ENCODE assay signal across 8 mouse cellular contexts in the genomic region with DNA sequence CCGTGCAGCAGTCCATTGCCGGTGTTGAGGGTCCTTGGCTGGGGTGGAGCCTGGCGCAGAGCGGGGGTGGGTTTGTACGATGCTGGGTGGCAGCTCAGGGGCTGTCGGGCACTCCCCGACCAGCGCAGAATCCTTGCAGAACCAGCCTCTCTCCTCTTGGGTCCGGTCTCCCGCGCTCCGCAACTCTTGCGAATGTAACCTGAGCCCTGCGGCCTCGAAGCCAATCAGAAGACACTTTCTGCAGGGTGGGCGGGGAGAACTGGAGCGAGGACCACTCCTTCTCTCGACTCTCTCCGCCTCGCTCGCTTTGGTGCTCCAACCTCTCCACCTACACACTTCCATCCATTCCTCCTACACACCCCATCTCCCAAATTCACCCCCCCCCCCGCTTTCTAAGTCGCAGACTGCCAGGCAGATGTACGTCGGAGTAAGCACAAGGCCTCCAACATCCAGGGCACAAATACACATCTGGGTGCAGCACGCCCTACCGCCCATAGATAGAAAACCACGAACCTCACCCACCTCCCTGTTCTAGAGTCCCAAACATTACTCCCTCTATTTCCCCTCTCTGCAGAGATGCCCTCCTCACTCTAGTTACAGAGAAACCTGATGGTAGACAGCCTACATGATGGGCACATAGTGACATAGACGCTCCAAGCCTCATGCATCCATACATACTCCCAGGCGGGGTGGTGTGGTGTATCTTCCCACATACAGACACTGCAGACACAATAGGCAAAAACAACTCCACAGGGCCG. TPM values are rescaled to one million over a fixed set of nuclear protein-coding genes. Genes with fewer than 3 reads are reported as not detected.
A peak's percentile ranks its signal among the peaks of the same experiment; 100 is the strongest.
DNase-seq lines count a peak whose midpoint lies in the region; ATAC-seq and TF ChIP-seq lines count a peak whose summit lies in the region.

Nrgn (minus strand) TSS at position 369 of the 758 bp plus-strand sequence.

- no peaks in the 10 kb centered on the region for H3K79me2 ChIP-seq in CH12.LX (replicated peaks; ENCODE audit: control insufficient read depth, extremely low read depth, insufficient read depth, poor library complexity, severe bottlenecking)

- peaks cover 6 to 45% of the 10 kb centered on the region in 2 experiments for H3K4me1 ChIP-seq in CH12.LX (ENCODE audit: control insufficient read depth in 1 of 2, insufficient read depth in 2 of 2)
- 0 out of 2 replicates have a peak, but pooled peaks cover 2% of the 10 kb centered on the region for H3K4me1 ChIP-seq in bone marrow macrophage, adult 2 months (ENCODE audit: control insufficient read depth, insufficient read depth, low read length)
- peaks cover 16% of the 10 kb centered on the region for H3K4me1 ChIP-seq in forebrain, embryonic 16.5 days (replicated peaks; ENCODE audit: control insufficient read depth, insufficient read depth, low read length)
- H3K4me1 ChIP-seq in lung, adult 2 months (ENCODE audit: control insufficient read depth, insufficient read depth, low read length) = peaks cover 3% of the 10 kb centered on the region; the same call in 1 of the 2 replicates
- peaks cover 24% of the 10 kb centered on the region for H3K4me1 ChIP-seq in olfactory bulb, adult 2 months (ENCODE audit: control insufficient read depth, insufficient read depth, low read length)

- dilution Hi-C loops in CH12.LX (cut with MboI; ENCODE audit: extremely low pct_ligation_motif_present, extremely low pct_unique_long_range_greater_than_20kb, low sequenced_read_pairs) = no loop called here

- peak within 1 kb of the TSS in 2 of 3 experiments; percentile 22 to 41 for H3K4me3 ChIP-seq in CH12.LX (replicated peaks in 1 of 3; ENCODE audit: low read depth in 2 of 3, low read length in 2 of 3, poor library complexity in 1 of 3)
- peak within 1 kb of the TSS; percentile 34 for H3K4me3 ChIP-seq in bone marrow macrophage, adult 2 months (ENCODE audit: insufficient read depth, low read length)
- H3K4me3 ChIP-seq in forebrain, embryonic 16.5 days (replicated peaks; ENCODE audit: low read length) = peak within 1 kb of the TSS; percentile 52
- peak within 1 kb of the TSS; percentile 82 for H3K4me3 ChIP-seq in layer of hippocampus, adult 2 months
- peak within 1 kb of the TSS; percentile 48 for H3K4me3 ChIP-seq in lung, adult 2 months (replicated peaks; ENCODE audit: extremely low read depth, low read depth, low read length)
- H3K4me3 ChIP-seq in olfactory bulb, adult 2 months (ENCODE audit: insufficient read depth, low read depth, low read length) = peak within 1 kb of the TSS; percentile 61

- peak; percentile 68 for DNase-seq in CH12.LX (ENCODE audit: extremely low read depth)
- peak; percentile 71 to 77 for DNase-seq in heart, postnatal 36 days
- DNase-seq in layer of hippocampus, adult 2 months (ENCODE audit: low spot score in 2 of 2) = peak; percentile 83 to 92
- peak; percentile 75 for DNase-seq in lung, adult 2 months
- peak; percentile 74 for DNase-seq in thymus, postnatal 14 days

- peaks cover 31% of the 10 kb centered on the region for H3K27me3 ChIP-seq in CH12.LX (replicated peaks)
- peaks cover 25% of the 10 kb centered on the region for H3K27me3 ChIP-seq in forebrain, embryonic 16.5 days (replicated peaks; ENCODE audit: control insufficient read depth, insufficient read depth, low read length)

- no peak for TF ChIP-seq CTCF in CH12.LX (conservative IDR thresholded peaks at IDR 0.05 in 1 of 2, IDR thresholded peaks at IDR 0.05 in 1 of 2; ENCODE audit: low read depth in 2 of 2, low read length in 2 of 2)
- no peak for TF ChIP-seq CTCF in bone marrow macrophage, adult 2 months (IDR thresholded peaks at IDR 0.05; ENCODE audit: low read depth, low read length)
- TF ChIP-seq CTCF in layer of hippocampus, adult 2 months (conservative IDR thresholded peaks at IDR 0.05) = no peak
- TF ChIP-seq CTCF in lung, adult 2 months (IDR thresholded peaks at IDR 0.05; ENCODE audit: insufficient read depth, low read length) = no peak
- no peak for TF ChIP-seq CTCF in olfactory bulb, adult 2 months (IDR thresholded peaks at IDR 0.05; ENCODE audit: insufficient read depth, low read depth, low read length)

- ATAC-seq in forebrain, embryonic 16.5 days = peak; percentile 96

- TF ChIP-seq POLR2A in CH12.LX (IDR thresholded peaks at IDR 0.05; ENCODE audit: low read depth, low read length) = no peak
- TF ChIP-seq POLR2A in bone marrow macrophage, adult 2 months (IDR thresholded peaks at IDR 0.05; ENCODE audit: borderline replicate concordance, low read depth, low read length) = no peak
- TF ChIP-seq POLR2A in lung, adult 2 months (IDR thresholded peaks at IDR 0.05; ENCODE audit: borderline replicate concordance, extremely low read depth, low read depth, low read length) = no peak
- TF ChIP-seq POLR2A in olfactory bulb, adult 2 months (IDR thresholded peaks at IDR 0.05; ENCODE audit: insufficient read depth, low read depth, low read length) = 0 out of 2 replicates have a peak, but pooled peaks have one; percentile 26

- intact Hi-C loops in heart, postnatal 36 days (cut with DNase I) = no loop called here

- no peak for TF ChIP-seq RAD21 in CH12.LX (IDR thresholded peaks at IDR 0.05; ENCODE audit: low read depth, low read length)

- H3K9me3 ChIP-seq in CH12.LX (replicated peaks; ENCODE audit: low read length) = no peaks in the 10 kb centered on the region
- no peaks in the 10 kb centered on the region for H3K9me3 ChIP-seq in forebrain, embryonic 16.5 days (ENCODE audit: control insufficient read depth, low read length)

- H3K36me3 ChIP-seq in CH12.LX (replicated peaks in 1 of 2; ENCODE audit: control insufficient read depth in 1 of 2, insufficient read depth in 1 of 2, low read length in 1 of 2) = no peaks in the 10 kb centered on the region
- no peaks in the 10 kb centered on the region for H3K36me3 ChIP-seq in forebrain, embryonic 16.5 days (ENCODE audit: control insufficient read depth, insufficient read depth)

- H3K4me2 ChIP-seq in CH12.LX (ENCODE audit: insufficient read depth, low read depth, poor library complexity, severe bottlenecking) = peak within 1 kb of the TSS; percentile 77
- peak within 1 kb of the TSS; percentile 96 for H3K4me2 ChIP-seq in forebrain, embryonic 16.5 days (ENCODE audit: low read length)

- peak within 1 kb of the TSS; percentile 18; the same call in 1 of the 2 replicates for H3K9ac ChIP-seq in CH12.LX (ENCODE audit: insufficient read depth, low read depth)
- H3K9ac ChIP-seq in forebrain, embryonic 16.5 days (replicated peaks; ENCODE audit: low read depth, low read length) = peak within 1 kb of the TSS; percentile 61

- in situ Hi-C loops in CH12.LX (cut with MboI; ENCODE audit: low pct_ligation_motif_present, low pct_unique_long_range_greater_than_20kb, low sequenced_read_pairs) = no loop called here

- H3K27ac ChIP-seq in CH12.LX (ENCODE audit: insufficient read depth, low read depth) = no peak within 1 kb of the TSS
- H3K27ac ChIP-seq in bone marrow macrophage, adult 2 months (ENCODE audit: insufficient read depth, low read depth, low read length) = no peak within 1 kb of the TSS
- no peak within 1 kb of the TSS for H3K27ac ChIP-seq in forebrain, embryonic 16.5 days (ENCODE audit: low read length)
- H3K27ac ChIP-seq in layer of hippocampus, adult 2 months = peak within 1 kb of the TSS; percentile 97
- H3K27ac ChIP-seq in olfactory bulb, adult 2 months (ENCODE audit: insufficient read depth, low read depth, low read length) = peak within 1 kb of the TSS; percentile 28

- no peak for TF ChIP-seq EP300 in CH12.LX (IDR thresholded peaks at IDR 0.05; ENCODE audit: low read length)

- WGBS in forebrain, embryonic 16.5 days = 4% methylated on average over 31 of the region's 31 CpGs
- 5% methylated on average over 31 of the region's 31 CpGs for WGBS in lung, adult 2 months
- 6% methylated on average over 31 of the region's 31 CpGs for WGBS in olfactory bulb, adult 2 months

TF ChIP-seq in CH12.LX, 34 proteins besides CTCF, POLR2A, EP300 and RAD21:
- TF ChIP-seq POLR2AphosphoS2 (IDR thresholded peaks at IDR 0.05; ENCODE audit: low read depth, low read length) (no peak), MAZ (IDR thresholded peaks at IDR 0.05; ENCODE audit: low read depth, low read length) (no peak), SIN3A (IDR thresholded peaks at IDR 0.05; ENCODE audit: low read length) (0 out of 2 replicates have a peak, but pooled peaks have one; percentile 58)

RNA-seq across cellular contexts. Expression of gene Nrgn, which starts in this region (rescaled TPM):
- 0.42 and 0.50 TPM in 2 replicates for total RNA-seq in CH12.LX (2012; rRNA removed)
- total RNA-seq in CH12.LX (2014; rRNA removed) = not detected in 2 replicates
- polyA plus RNA-seq in CH12.LX (2012; ENCODE audit: insufficient read length, low read depth) = 3.6 and 4.1 TPM in 2 replicates
- polyA plus RNA-seq in bone marrow macrophage, adult 2 months (2012; ENCODE audit: insufficient read depth, insufficient read length, missing spikeins) = not detected in 2 replicates
- 19.0 and 25.9 TPM in 2 replicates for polyA plus RNA-seq in forebrain, embryonic 16.5 days (2015; fragmentation: Nextera tagmentation; extraction: Ambion mirVana)
- total RNA-seq in heart, postnatal 36 days (2021) = 1 to 10 TPM; 4.5 to 6.1 TPM
- 1,000 to 10,000 TPM; 1,464 to 1,512 TPM for total RNA-seq in layer of hippocampus, adult 2 months (2021)
- polyA plus RNA-seq in lung, adult 2 months (2012; rRNA removed) = 19.8 and 20.2 TPM in 2 replicates
- polyA plus RNA-seq in olfactory bulb, adult 2 months (2012; ENCODE audit: insufficient read depth, insufficient read length, low replicate concordance, missing spikeins) = 523 TPM in 1 of 2 replicates, not detected in the other

Comparison
In these comparisons a context has a peak if more than half of its experiments do, and no peak if none do; other contexts are left out.
1. RNA of gene Nrgn (total RNA-seq): 1,464 to 1,512 TPM in layer of hippocampus, adult 2 months; 4.5 to 6.1 TPM in heart, postnatal 36 days and 0.42 to 0.50 TPM in CH12.LX; every median in the first group is over 100 times any median in the second.
2. H3K27ac ChIP-seq: peak in layer of hippocampus, adult 2 months (single experiment) and olfactory bulb, adult 2 months (single experiment); none in CH12.LX (single experiment), bone marrow macrophage, adult 2 months (single experiment) and forebrain, embryonic 16.5 days (single experiment).
3. H3K4me3 ChIP-seq: peak in every context shown above with its lines; median percentile 82 in layer of hippocampus, adult 2 months; 61 in olfactory bulb, adult 2 months; 52 in forebrain, embryonic 16.5 days; 48 in lung, adult 2 months; 34 in bone marrow macrophage, adult 2 months; 32 in CH12.LX.
4. Peak in every context shown above with its lines, with median percentiles within 50 percentile points of each other: DNase-seq.